Mouse (Mus musculus): Measurements from ENCODE around the gene Mup1. TPM values are rescaled to one million over a fixed set of nuclear protein-coding genes. Genes with fewer than 3 reads are reported as not detected.

Mup1 gene
- not detected in 2 replicates for polyA plus RNA-seq (2012; rRNA removed)

GRCm38 (mm10) chr4:60501860-60502259, at the start of gene Mup1:
Gene Mup1 (minus strand): TSS chr4:60501960.

Other genes starting within 250 kb of the Mup1 start
- not detected in 2 replicates for gene Mup9, start 80.0 kb downstream of the Mup1 start, polyA plus RNA-seq (2012; rRNA removed)
- not detected in 2 replicates for gene Mup10, start 80.2 kb upstream of the Mup1 start, polyA plus RNA-seq (2012; rRNA removed)
- not detected in 2 replicates for gene Mup11, start 160.5 kb upstream of the Mup1 start, polyA plus RNA-seq (2012; rRNA removed)
- gene Mup12, start 239.4 kb upstream of the Mup1 start, polyA plus RNA-seq (2012; rRNA removed): not detected in 2 replicates

Measured in liver, embryonic 18 days (tissue).